Mouse (Mus musculus): ENCODE measurements around the gene Filip1l.

GRCm38 (mm10) chr16:57526893-57527292, 174.0 kb downstream of the Filip1l start:
- no peak for TF ChIP-seq CTCF (IDR thresholded peaks at IDR 0.05; ENCODE audit: extremely low read depth, insufficient read length, insufficient replicate concordance, low read depth, low read length)
- no peak for TF ChIP-seq POLR2A (IDR thresholded peaks at IDR 0.05; ENCODE audit: low read depth, low read length)
